Comparison of ENCODE assay signal across 1 mouse cellular context in the genomic region with DNA sequence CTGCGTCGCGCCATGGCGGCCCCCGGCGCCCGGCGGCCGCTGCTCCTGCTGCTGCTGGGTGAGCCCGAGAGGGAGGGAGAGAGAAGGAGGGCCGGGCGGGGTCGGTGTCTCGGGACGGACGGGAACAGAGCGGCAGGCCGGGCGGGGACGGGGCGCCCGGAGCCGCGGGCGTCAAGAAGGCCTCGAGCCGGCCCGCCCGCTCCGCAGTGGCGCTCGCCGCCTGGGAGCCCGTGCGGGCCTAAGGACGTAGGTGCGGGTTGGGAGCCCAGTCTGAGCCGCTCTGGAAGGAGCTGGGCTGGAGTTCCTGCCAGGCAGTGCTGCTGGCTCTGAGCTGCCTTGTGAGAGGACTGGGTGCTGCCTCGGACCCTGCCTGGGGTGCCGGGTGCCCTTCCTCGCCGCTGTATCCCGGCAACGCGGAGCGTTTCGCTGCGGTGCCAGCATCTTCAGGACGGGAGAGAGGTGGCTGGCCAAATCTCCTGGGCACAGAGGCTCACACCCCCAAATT.
TF ChIP-seq lines count a peak whose summit lies in the region.

No protein-coding gene starts in this region.

TF ChIP-seq in MEL, 35 proteins besides CTCF, POLR2A, EP300 and RAD21 (continued from another document):
- TF ChIP-seq USF2 (IDR thresholded peaks at IDR 0.05; ENCODE audit: borderline replicate concordance in 1 of 2, insufficient read depth in 1 of 2, low read depth in 1 of 2, low read length in 2 of 2), result 0 out of 4 replicates have a peak, but pooled peaks of 1 of the 2 experiments have one; percentile 0
